Mouse (Mus musculus): ENCODE data around the gene Gm10220. TPM values are rescaled to one million over a fixed set of nuclear protein-coding genes. Genes with fewer than 3 reads are reported as not detected.
"Not testable (repeated sequence)": the region's sequence is repeated elsewhere in the genome, so short reads cannot be mapped to it uniquely, and the experiment has no call there.

Gene Gm10220
- polyA plus RNA-seq (2014; fragmentation: Nextera tagmentation; extraction: Ambion mirVana), result 0.11 TPM in 1 of 2 replicates, not detected in the other

DNA sequence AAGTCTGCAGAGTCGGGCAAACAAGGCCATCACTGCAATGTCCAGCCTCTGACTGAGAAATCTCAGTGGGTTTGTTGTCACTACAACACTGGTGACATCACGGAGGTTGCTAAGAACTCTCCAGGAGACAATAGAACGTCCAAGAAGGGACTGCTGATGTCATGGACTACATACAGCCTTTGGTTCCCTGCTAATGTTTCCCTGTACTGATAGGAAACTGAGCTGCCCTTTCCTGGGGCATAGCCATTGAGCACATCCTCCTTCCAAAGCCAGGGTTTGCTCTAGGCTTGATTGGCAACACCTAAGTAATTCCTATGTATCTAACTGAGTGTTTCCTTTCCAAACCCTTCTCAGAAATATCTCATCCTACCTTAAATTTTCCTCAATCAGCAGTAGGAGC, at the start of gene Gm10220:
Gene Gm10220 (minus strand): TSS at position 101 of the 400 bp plus-strand sequence.
- H3K36me3 ChIP-seq (ENCODE audit: control insufficient read depth, insufficient read depth, low read length); DNase-seq; H3K27me3 ChIP-seq (ENCODE audit: control insufficient read depth, insufficient read depth, low read length); ATAC-seq (ENCODE audit: low FRiP score, low TSS enrichment); H3K4me3 ChIP-seq (replicated peaks; ENCODE audit: low read depth, low read length); H3K9me3 ChIP-seq (ENCODE audit: control insufficient read depth, low read length); H3K4me2 ChIP-seq (ENCODE audit: low read length); H3K27ac ChIP-seq (replicated peaks; ENCODE audit: low read depth, low read length); H3K9ac ChIP-seq (replicated peaks; ENCODE audit: low read length); H3K4me1 ChIP-seq (ENCODE audit: control insufficient read depth, insufficient read depth, low read length): not testable (repeated sequence)
- WGBS, result no CpG with 5 or more reads among the region's 3 CpGs

DNA sequence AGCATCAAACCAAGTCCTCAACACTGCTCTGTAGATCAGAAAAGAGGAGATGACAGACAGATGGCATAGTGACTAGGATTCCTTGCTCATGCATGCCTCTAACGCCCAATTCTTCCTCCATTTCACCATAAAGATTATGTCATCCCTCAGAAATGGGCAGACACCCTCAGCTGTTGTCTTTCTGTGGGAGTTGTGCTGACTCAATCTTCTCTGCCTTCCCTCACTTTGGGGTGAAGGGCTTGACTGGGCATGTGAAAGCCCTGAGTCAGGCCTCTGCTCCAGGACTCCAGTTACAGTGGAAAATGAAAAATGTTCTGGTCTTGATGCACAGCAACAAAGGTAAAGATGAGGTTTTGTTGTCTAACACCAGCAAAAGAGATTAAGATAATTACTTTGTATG, 48.6 kb upstream of the Gm10220 start:
- no peaks in the 10 kb centered on the region for H3K9me3 ChIP-seq (ENCODE audit: control insufficient read depth, low read length)
- H3K27me3 ChIP-seq (ENCODE audit: control insufficient read depth, insufficient read depth, low read length), result no peaks in the 10 kb centered on the region
- no peaks in the 10 kb centered on the region for H3K4me1 ChIP-seq (ENCODE audit: control insufficient read depth, insufficient read depth, low read length)
- H3K9ac ChIP-seq (replicated peaks; ENCODE audit: low read length), result no peak overlapping the region
- no peak for DNase-seq
- no peak for ATAC-seq (ENCODE audit: low FRiP score, low TSS enrichment)
- H3K4me3 ChIP-seq (replicated peaks; ENCODE audit: low read depth, low read length), result no peak overlapping the region
- H3K36me3 ChIP-seq (ENCODE audit: control insufficient read depth, insufficient read depth, low read length), result no peaks in the 10 kb centered on the region
- H3K4me2 ChIP-seq (ENCODE audit: low read length), result no peak overlapping the region
- WGBS, result 86% methylated on average over 1 of the region's 1 CpGs
- no peak overlapping the region for H3K27ac ChIP-seq (replicated peaks; ENCODE audit: low read depth, low read length)

DNA sequence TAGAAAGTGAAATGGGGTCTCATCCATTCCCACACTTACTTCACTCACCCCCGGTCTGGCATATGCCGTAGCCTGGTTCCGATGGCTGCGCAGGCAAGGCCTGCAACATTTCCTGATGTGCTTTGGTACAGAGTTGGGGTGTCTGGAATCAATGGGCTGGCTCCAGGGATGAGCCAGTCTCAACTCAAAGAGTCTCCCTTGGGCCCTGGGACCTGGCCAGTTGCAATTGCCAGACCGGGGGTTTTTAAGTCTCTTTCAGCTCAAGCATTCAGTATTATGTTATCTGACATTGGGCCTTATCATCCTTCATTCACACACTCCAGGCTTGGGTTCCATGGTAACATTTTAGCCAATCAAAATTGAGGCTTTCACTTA, 44.6 kb upstream of the Gm10220 start:
- Histone ChIP-seq H3K4me2 (ENCODE audit: low read length) (no peak overlapping the region), H3K4me1 (ENCODE audit: control insufficient read depth, insufficient read depth, low read length) (no peaks in the 10 kb centered on the region), H3K9me3 (ENCODE audit: control insufficient read depth, low read length) (no peaks in the 10 kb centered on the region), H3K9ac (replicated peaks; ENCODE audit: low read length) (no peak overlapping the region), H3K27me3 (ENCODE audit: control insufficient read depth, insufficient read depth, low read length) (no peaks in the 10 kb centered on the region), H3K36me3 (ENCODE audit: control insufficient read depth, insufficient read depth, low read length) (no peaks in the 10 kb centered on the region), H3K4me3 (replicated peaks; ENCODE audit: low read depth, low read length) (no peak overlapping the region), H3K27ac (replicated peaks; ENCODE audit: low read depth, low read length) (no peak overlapping the region)
- 82% methylated on average over 5 of the region's 5 CpGs for WGBS
- ATAC-seq (ENCODE audit: low FRiP score, low TSS enrichment), result no peak
- no peak for DNase-seq

DNA sequence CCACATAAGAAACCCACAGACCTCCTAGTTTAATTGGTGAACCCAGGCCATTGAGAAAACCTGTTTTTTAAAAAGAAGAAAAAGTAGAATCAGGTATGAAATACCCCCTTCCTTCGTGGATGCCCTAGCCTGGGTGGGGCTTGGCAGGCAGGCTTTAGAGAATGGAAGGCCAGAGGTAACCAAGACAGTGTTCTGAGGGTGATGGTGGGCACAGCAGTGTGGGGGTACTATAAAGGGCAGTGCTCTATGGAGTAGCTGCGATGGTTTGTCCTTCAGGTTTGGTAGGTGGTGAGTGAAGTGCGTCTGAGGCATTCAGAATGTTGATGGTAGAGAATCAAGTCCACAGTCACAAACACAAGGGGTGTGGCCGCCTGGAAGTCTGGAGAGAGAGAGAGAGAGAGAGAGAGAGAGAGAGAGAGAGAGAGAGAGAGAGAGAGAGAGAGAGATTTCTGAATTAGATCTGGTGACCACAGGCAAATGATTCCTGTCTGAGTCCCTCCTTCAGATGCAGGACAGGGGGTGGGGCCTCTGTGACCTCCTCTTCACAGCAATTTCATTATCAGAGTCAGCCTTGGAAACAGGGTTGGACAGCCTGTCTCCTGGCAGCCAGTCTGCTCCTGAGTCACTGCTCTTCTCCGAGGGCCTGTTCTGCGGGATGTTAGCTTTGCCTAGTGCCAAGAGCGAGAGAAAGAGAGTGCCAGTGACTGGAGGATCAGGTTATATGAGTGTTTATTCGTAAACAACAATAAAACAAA, 44.0 kb upstream of the Gm10220 start:
- whole genome bisulfite sequencing, result 87% methylated on average over 8 of the region's 8 CpGs
- DNase-seq (no peak), ATAC-seq (ENCODE audit: low FRiP score, low TSS enrichment) (no peak)

DNA sequence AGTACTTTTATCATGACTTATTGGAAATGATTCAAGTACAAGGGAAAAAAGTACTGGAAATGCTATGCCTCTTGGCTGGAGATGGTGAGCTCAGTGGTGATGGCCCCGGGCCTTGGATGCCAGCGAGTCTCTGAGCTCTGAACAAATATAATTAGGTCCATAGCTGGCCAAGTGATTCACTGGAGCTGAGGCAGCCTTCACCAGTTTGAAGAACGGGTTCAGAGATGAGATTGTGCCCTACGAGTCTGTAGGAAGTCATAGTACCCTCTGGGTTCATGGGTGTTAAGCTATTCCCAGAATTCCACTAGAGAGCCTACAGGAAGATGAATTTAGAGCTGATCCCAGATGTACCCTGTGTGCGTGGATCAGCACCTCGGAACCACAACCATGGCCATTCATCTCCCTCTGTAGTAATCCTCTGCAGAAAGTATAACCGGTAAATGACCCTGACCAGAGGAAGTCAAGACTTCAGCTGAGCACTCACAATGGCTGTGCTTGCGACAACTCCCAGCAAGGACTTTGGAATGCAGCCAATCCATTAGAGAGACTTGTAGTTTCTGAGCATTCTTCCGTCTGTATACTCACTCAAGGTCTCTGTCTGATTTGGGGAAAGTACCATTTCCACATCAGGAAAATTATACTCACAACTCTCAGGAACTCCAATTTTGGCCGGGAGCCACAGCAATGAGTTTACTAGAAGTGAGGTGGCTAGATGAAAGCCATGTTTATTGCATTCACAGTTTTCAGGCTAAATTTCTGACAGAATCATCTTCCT, 36.4 kb upstream of the Gm10220 start:
- Histone ChIP-seq H3K27me3 (ENCODE audit: control insufficient read depth, insufficient read depth, low read length) (no peaks in the 10 kb centered on the region), H3K36me3 (ENCODE audit: control insufficient read depth, insufficient read depth, low read length) (no peaks in the 10 kb centered on the region), H3K9me3 (ENCODE audit: control insufficient read depth, low read length) (no peaks in the 10 kb centered on the region), H3K9ac (replicated peaks; ENCODE audit: low read length) (no peak overlapping the region), H3K4me2 (ENCODE audit: low read length) (no peak overlapping the region), H3K27ac (replicated peaks; ENCODE audit: low read depth, low read length) (no peak overlapping the region), H3K4me3 (replicated peaks; ENCODE audit: low read depth, low read length) (no peak overlapping the region), H3K4me1 (ENCODE audit: control insufficient read depth, insufficient read depth, low read length) (no peaks in the 10 kb centered on the region)
- no peak for ATAC-seq (ENCODE audit: low FRiP score, low TSS enrichment)
- peak; percentile 24 for DNase-seq
- WGBS, result 83% methylated on average over 10 of the region's 10 CpGs

More for the DNA sequence above, 44.0 kb upstream of the Gm10220 start:
- Histone ChIP-seq H3K9ac (replicated peaks; ENCODE audit: low read length) (no peak overlapping the region), H3K4me3 (replicated peaks; ENCODE audit: low read depth, low read length) (no peak overlapping the region), H3K4me2 (ENCODE audit: low read length) (no peak overlapping the region), H3K36me3 (ENCODE audit: control insufficient read depth, insufficient read depth, low read length) (no peaks in the 10 kb centered on the region), H3K9me3 (ENCODE audit: control insufficient read depth, low read length) (no peaks in the 10 kb centered on the region), H3K4me1 (ENCODE audit: control insufficient read depth, insufficient read depth, low read length) (no peaks in the 10 kb centered on the region), H3K27me3 (ENCODE audit: control insufficient read depth, insufficient read depth, low read length) (no peaks in the 10 kb centered on the region), H3K27ac (replicated peaks; ENCODE audit: low read depth, low read length) (no peak overlapping the region)

DNA sequence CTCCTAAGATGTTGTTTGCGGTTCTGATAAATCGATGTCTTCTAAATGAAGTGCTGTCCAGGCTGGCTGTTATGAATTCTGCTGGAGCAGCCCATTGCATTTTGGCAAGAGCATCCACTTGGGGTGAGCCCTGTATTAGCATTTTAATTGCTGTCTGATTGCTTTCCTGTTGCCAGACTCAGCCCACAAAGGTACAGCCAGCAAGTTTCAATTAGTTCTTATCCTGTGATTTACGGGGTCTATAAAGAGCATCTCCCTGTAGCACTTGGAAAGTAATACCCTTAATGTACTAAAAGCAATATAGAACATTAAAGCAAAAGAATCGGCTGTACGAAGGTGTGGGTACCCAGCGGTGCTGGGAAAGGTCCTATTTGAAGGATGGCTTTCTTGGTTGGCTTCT, 21.7 kb upstream of the Gm10220 start:
- Histone ChIP-seq H3K9me3 (ENCODE audit: control insufficient read depth, low read length) (no peaks in the 10 kb centered on the region), H3K9ac (replicated peaks; ENCODE audit: low read length) (no peak overlapping the region), H3K27ac (replicated peaks; ENCODE audit: low read depth, low read length) (peak overlapping the region; percentile 45; the same call in 1 of the 2 replicates), H3K36me3 (ENCODE audit: control insufficient read depth, insufficient read depth, low read length) (no peaks in the 10 kb centered on the region), H3K4me3 (replicated peaks; ENCODE audit: low read depth, low read length) (no peak overlapping the region), H3K27me3 (ENCODE audit: control insufficient read depth, insufficient read depth, low read length) (no peaks in the 10 kb centered on the region), H3K4me2 (ENCODE audit: low read length) (no peak overlapping the region), H3K4me1 (ENCODE audit: control insufficient read depth, insufficient read depth, low read length) (no peaks in the 10 kb centered on the region)
- DNase-seq (peak; percentile 31), ATAC-seq (ENCODE audit: low FRiP score, low TSS enrichment) (no peak)
- WGBS, result 71% methylated on average over 6 of the region's 6 CpGs

DNA sequence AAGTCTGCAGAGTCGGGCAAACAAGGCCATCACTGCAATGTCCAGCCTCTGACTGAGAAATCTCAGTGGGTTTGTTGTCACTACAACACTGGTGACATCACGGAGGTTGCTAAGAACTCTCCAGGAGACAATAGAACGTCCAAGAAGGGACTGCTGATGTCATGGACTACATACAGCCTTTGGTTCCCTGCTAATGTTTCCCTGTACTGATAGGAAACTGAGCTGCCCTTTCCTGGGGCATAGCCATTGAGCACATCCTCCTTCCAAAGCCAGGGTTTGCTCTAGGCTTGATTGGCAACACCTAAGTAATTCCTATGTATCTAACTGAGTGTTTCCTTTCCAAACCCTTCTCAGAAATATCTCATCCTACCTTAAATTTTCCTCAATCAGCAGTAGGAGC, 16.0 kb downstream of the Gm10220 start, which contains the start of gene 5031410I06Rik:
Gene 5031410I06Rik (minus strand): TSS at position 101 of the 400 bp plus-strand sequence.
- H3K4me1 ChIP-seq (ENCODE audit: control insufficient read depth, insufficient read depth, low read length); H3K27me3 ChIP-seq (ENCODE audit: control insufficient read depth, insufficient read depth, low read length); H3K4me2 ChIP-seq (ENCODE audit: low read length); H3K9ac ChIP-seq (replicated peaks; ENCODE audit: low read length); ATAC-seq (ENCODE audit: low FRiP score, low TSS enrichment); H3K36me3 ChIP-seq (ENCODE audit: control insufficient read depth, insufficient read depth, low read length); DNase-seq; H3K9me3 ChIP-seq (ENCODE audit: control insufficient read depth, low read length); H3K27ac ChIP-seq (replicated peaks; ENCODE audit: low read depth, low read length); H3K4me3 ChIP-seq (replicated peaks; ENCODE audit: low read depth, low read length): not testable (repeated sequence)
- no CpG with 5 or more reads among the region's 3 CpGs for WGBS

DNA sequence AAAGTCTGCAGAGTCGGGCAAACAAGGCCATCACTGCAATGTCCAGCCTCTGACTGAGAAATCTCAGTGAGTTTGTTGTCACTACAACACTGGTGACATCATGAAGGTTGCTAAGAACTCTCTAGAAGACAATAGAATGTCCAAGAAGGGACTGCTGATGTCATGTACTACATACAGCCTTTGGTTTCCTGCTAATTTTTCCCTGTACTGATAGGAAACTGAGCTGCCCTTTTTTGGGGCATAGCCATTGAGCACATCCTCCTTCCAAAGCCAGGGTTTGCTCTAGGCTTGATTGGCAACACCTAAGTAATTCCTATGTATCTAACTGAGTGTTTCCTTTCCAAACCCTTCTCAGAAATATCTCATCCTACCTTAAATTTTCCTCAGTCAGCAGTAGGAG, 32.0 kb downstream of the Gm10220 start, which contains the start of gene Gm10471:
Gene Gm10471 (minus strand): TSS at position 101 of the 400 bp plus-strand sequence.
- not testable (repeated sequence) for H3K9ac ChIP-seq (replicated peaks; ENCODE audit: low read length); H3K4me3 ChIP-seq (replicated peaks; ENCODE audit: low read depth, low read length); H3K27me3 ChIP-seq (ENCODE audit: control insufficient read depth, insufficient read depth, low read length); H3K4me1 ChIP-seq (ENCODE audit: control insufficient read depth, insufficient read depth, low read length); H3K9me3 ChIP-seq (ENCODE audit: control insufficient read depth, low read length); DNase-seq; ATAC-seq (ENCODE audit: low FRiP score, low TSS enrichment); H3K27ac ChIP-seq (replicated peaks; ENCODE audit: low read depth, low read length); H3K36me3 ChIP-seq (ENCODE audit: control insufficient read depth, insufficient read depth, low read length); H3K4me2 ChIP-seq (ENCODE audit: low read length)
- 81% methylated on average over 1 of the region's 1 CpGs for WGBS

All from midbrain, embryonic 14.5 days (tissue).